Comparison of ENCODE assay signal across 9 mouse cellular contexts in genomic region chr9:107697811-107698521, GRCm38 (mm10). TPM values are rescaled to one million over a fixed set of nuclear protein-coding genes. Genes with fewer than 3 reads are reported as not detected.
A peak's percentile ranks its signal among the peaks of the same experiment; 100 is the strongest.
DNase-seq lines count a peak whose midpoint lies in the region; ATAC-seq and TF ChIP-seq lines count a peak whose summit lies in the region.
"Had no signal": no experiment of that assay in that cellular context is flagged by ENCODE, and none has a peak within 500 bp of the region (broad histone marks: within the 10 kb centered on the region; RNA-seq: fewer than 3 reads in every experiment).

No protein-coding gene starts in this region.

- DNase-seq in heart, adult 11 months, result peak; percentile 91
- no peak for DNase-seq in heart, adult 9 months (ENCODE audit: low spot score in 2 of 2)
- DNase-seq in midbrain, embryonic 10.5 days (ENCODE audit: low spot score), result peak; percentile 81
- no peak for DNase-seq in layer of hippocampus, postnatal 14 days (ENCODE audit: low spot score in 2 of 2)
- DNase-seq in heart, postnatal 25 days (ENCODE audit: low spot score), result no peak
- DNase-seq: liver, postnatal 0 days had no signal

- H3K27ac ChIP-seq in forebrain, embryonic 15.5 days (replicated peaks), result peak overlapping the region; percentile 62
- H3K27ac ChIP-seq in midbrain, embryonic 10.5 days (replicated peaks), result peak overlapping the region; percentile 90

- H3K27me3 ChIP-seq in E14TG2a.4 (ENCODE audit: insufficient read depth, low read length), result peaks cover 22% of the 10 kb centered on the region
- H3K27me3 ChIP-seq in forebrain, embryonic 15.5 days, result no peaks in the 10 kb centered on the region
- no peaks in the 10 kb centered on the region for H3K27me3 ChIP-seq in midbrain, embryonic 10.5 days (ENCODE audit: low read depth, poor library complexity, severe bottlenecking)

- TF ChIP-seq CTCF in E14TG2a.4 (conservative IDR thresholded peaks at IDR 0.05; ENCODE audit: low read length), result no peak

- 2% methylated on average over 14 of the region's 14 CpGs for WGBS in forebrain, embryonic 15.5 days
- 4% methylated on average over 14 of the region's 14 CpGs for WGBS in midbrain, embryonic 10.5 days

- H3K4me3 ChIP-seq in E14TG2a.4 (replicated peaks; ENCODE audit: low read length), result peak overlapping the region; percentile 61
- no peak overlapping the region for H3K4me3 ChIP-seq in forebrain, embryonic 15.5 days
- H3K4me3 ChIP-seq in midbrain, embryonic 10.5 days, result peak overlapping the region; percentile 33

- peaks cover 48% of the 10 kb centered on the region for H3K4me1 ChIP-seq in E14TG2a.4 (replicated peaks; ENCODE audit: low read depth, low read length)
- H3K4me1 ChIP-seq in forebrain, embryonic 15.5 days, result peaks cover 70% of the 10 kb centered on the region
- peaks cover 100% of the 10 kb centered on the region for H3K4me1 ChIP-seq in midbrain, embryonic 10.5 days

- peak overlapping the region; percentile 21 for H3K4me2 ChIP-seq in forebrain, embryonic 15.5 days (replicated peaks)

- H3K9ac ChIP-seq in forebrain, embryonic 15.5 days (replicated peaks), result no peak overlapping the region
- H3K9ac ChIP-seq: liver, postnatal 0 days had no signal

- no peaks in the 10 kb centered on the region for H3K36me3 ChIP-seq in E14TG2a.4 (ENCODE audit: insufficient read depth, low read length)
- no peaks in the 10 kb centered on the region for H3K36me3 ChIP-seq in forebrain, embryonic 15.5 days
- H3K36me3 ChIP-seq in midbrain, embryonic 10.5 days, result peaks cover 59% of the 10 kb centered on the region

- H3K9me3 ChIP-seq in E14TG2a.4 (ENCODE audit: low read length), result no peaks in the 10 kb centered on the region
- no peaks in the 10 kb centered on the region for H3K9me3 ChIP-seq in forebrain, embryonic 15.5 days
- no peaks in the 10 kb centered on the region for H3K9me3 ChIP-seq in midbrain, embryonic 10.5 days (replicated peaks)

- intact Hi-C loops in heart, postnatal 25 days (cut with DNase I), result no loop called here

- peak; percentile 23; the same call in 1 of the 2 replicates for ATAC-seq in forebrain, embryonic 15.5 days (replicated peaks)
- no peak for ATAC-seq in monocyte, adult 5-6 weeks (replicated peaks; ENCODE audit: insufficient number of reproducible peaks, low FRiP score, low TSS enrichment, poor library complexity, severe bottlenecking)
- ATAC-seq: liver, postnatal 0 days had no signal

RNA-seq across cellular contexts. Expression of gene Sema3f, which starts 12.3 kb away (rescaled TPM):
- 13.7 and 14.6 TPM in 2 replicates for polyA plus RNA-seq in forebrain, embryonic 15.5 days (2015; fragmentation: Nextera tagmentation; extraction: Ambion mirVana)
- 14.9 and 17.2 TPM in 2 replicates for polyA plus RNA-seq in midbrain, embryonic 10.5 days (2016; fragmentation: Nextera tagmentation; extraction: Ambion mirVana)
- 1 to 10 TPM; 4.3 to 4.8 TPM for total RNA-seq in layer of hippocampus, postnatal 14 days (2021)
- total RNA-seq in monocyte, adult 5-6 weeks (2017), result not detected in 3 replicates
- total RNA-seq in heart, postnatal 25 days (2021), result 10 to 100 TPM; 15.1 to 15.8 TPM

RNA-seq across cellular contexts. Expression of gene Gnat1, which starts 18.5 kb away (rescaled TPM):
- 1.7 and 1.8 TPM in 2 replicates for polyA plus RNA-seq in forebrain, embryonic 15.5 days (2015; fragmentation: Nextera tagmentation; extraction: Ambion mirVana)
- 3.2 and 3.6 TPM in 2 replicates for polyA plus RNA-seq in midbrain, embryonic 10.5 days (2016; fragmentation: Nextera tagmentation; extraction: Ambion mirVana)
- total RNA-seq in layer of hippocampus, postnatal 14 days (2021), result under 1 TPM in 1 of 2 experiments, not detected in 1; 0.60 TPM
- total RNA-seq in monocyte, adult 5-6 weeks (2017), result 1.8 TPM in 1 of 3 replicates, not detected in the others
- not detected for total RNA-seq in heart, postnatal 25 days (2021)

RNA-seq across cellular contexts. Expression of gene Slc38a3, which starts 28.6 kb away (rescaled TPM):
- polyA plus RNA-seq in forebrain, embryonic 15.5 days (2015; fragmentation: Nextera tagmentation; extraction: Ambion mirVana), result 24.2 and 24.4 TPM in 2 replicates
- 9.3 and 11.6 TPM in 2 replicates for polyA plus RNA-seq in midbrain, embryonic 10.5 days (2016; fragmentation: Nextera tagmentation; extraction: Ambion mirVana)
- 10 to 100 TPM; 83.3 to 98.4 TPM for total RNA-seq in layer of hippocampus, postnatal 14 days (2021)
- not detected in 3 replicates for total RNA-seq in monocyte, adult 5-6 weeks (2017)
- total RNA-seq in heart, postnatal 25 days (2021), result 10 to 100 TPM; 62.0 to 69.7 TPM

Comparison
In these comparisons a context has a peak if more than half of its experiments do, and no peak if none do; other contexts are left out.
1. DNase-seq: peak in heart, adult 11 months (single experiment) and midbrain, embryonic 10.5 days (single experiment); none in heart, adult 9 months (0 of 2), layer of hippocampus, postnatal 14 days (0 of 2) and heart, postnatal 25 days (single experiment).
2. RNA of gene Slc38a3, which starts 28.6 kb away (total RNA-seq): 83.3 to 98.4 TPM in layer of hippocampus, postnatal 14 days and 62.0 to 69.7 TPM in heart, postnatal 25 days; not detected in monocyte, adult 5-6 weeks; every median in the first group is over 10 times any median in the second.